Mouse (Mus musculus): ENCODE results near the gene Tent4a.
"Not testable (repeated sequence)": the region's sequence is repeated elsewhere in the genome, so short reads cannot be mapped to it uniquely, and the experiment has no call there.

Gene Tent4a

GRCm38 (mm10) chr13:69534334-69534653 lies at the start of gene Tent4a:
Gene Tent4a (minus strand): TSS chr13:69534617.
- no peak for DNase-seq

GRCm38 (mm10) chr13:69583591-69583990 lies 49.2 kb upstream of the Tent4a start:
- DNase-seq, result no peak

- DNase-seq, result no peak
Observed at GRCm38 (mm10) chr13:69582411-69582810, 48.0 kb upstream of the Tent4a start.

- no peak for DNase-seq
Observed at GRCm38 (mm10) chr13:69577181-69577834, 42.9 kb upstream of the Tent4a start.

- DNase-seq, result peak; percentile 31
Observed at GRCm38 (mm10) chr13:69576676-69577075, 42.3 kb upstream of the Tent4a start.

- DNase-seq, result no peak
Observed at GRCm38 (mm10) chr13:69572594-69572993, 38.2 kb upstream of the Tent4a start.

GRCm38 (mm10) chr13:69569201-69569600 lies 34.8 kb upstream of the Tent4a start:
- no peak for DNase-seq

- DNase-seq, result not testable (repeated sequence)
Observed at GRCm38 (mm10) chr13:69565401-69565800, 31.0 kb upstream of the Tent4a start.

- no peak for DNase-seq
Observed at GRCm38 (mm10) chr13:69564573-69564972, 30.2 kb upstream of the Tent4a start.

- DNase-seq, result no peak
Observed at GRCm38 (mm10) chr13:69563905-69564304, 29.5 kb upstream of the Tent4a start.

- no peak for DNase-seq
Observed at GRCm38 (mm10) chr13:69562654-69563574, 28.5 kb upstream of the Tent4a start.

- DNase-seq, result no peak
Observed at GRCm38 (mm10) chr13:69562004-69562403, 27.6 kb upstream of the Tent4a start.

- DNase-seq, result no peak
Observed at GRCm38 (mm10) chr13:69559291-69559961, 25.0 kb upstream of the Tent4a start.

- no peak for DNase-seq
Observed at GRCm38 (mm10) chr13:69558098-69558660, 23.8 kb upstream of the Tent4a start.

- no peak for DNase-seq
Observed at GRCm38 (mm10) chr13:69556728-69557127, 22.3 kb upstream of the Tent4a start.

GRCm38 (mm10) chr13:69555957-69556482 lies 21.6 kb upstream of the Tent4a start:
- DNase-seq, result no peak

- DNase-seq, result no peak
Observed at GRCm38 (mm10) chr13:69555045-69555444, 20.6 kb upstream of the Tent4a start.

GRCm38 (mm10) chr13:69554255-69554654 lies 19.8 kb upstream of the Tent4a start:
- DNase-seq, result no peak

GRCm38 (mm10) chr13:69553024-69553423 lies 18.6 kb upstream of the Tent4a start:
- no peak for DNase-seq

GRCm38 (mm10) chr13:69550831-69551230 lies 16.4 kb upstream of the Tent4a start:
- no peak for DNase-seq

- no peak for DNase-seq
Observed at GRCm38 (mm10) chr13:69549980-69550379, 15.6 kb upstream of the Tent4a start.

- no peak for DNase-seq
Observed at GRCm38 (mm10) chr13:69547488-69548180, 13.2 kb upstream of the Tent4a start.

Data from right cerebral cortex, postnatal 14 days (tissue).